ENCODE assay signal across 1 mouse cellular context in the genomic region with DNA sequence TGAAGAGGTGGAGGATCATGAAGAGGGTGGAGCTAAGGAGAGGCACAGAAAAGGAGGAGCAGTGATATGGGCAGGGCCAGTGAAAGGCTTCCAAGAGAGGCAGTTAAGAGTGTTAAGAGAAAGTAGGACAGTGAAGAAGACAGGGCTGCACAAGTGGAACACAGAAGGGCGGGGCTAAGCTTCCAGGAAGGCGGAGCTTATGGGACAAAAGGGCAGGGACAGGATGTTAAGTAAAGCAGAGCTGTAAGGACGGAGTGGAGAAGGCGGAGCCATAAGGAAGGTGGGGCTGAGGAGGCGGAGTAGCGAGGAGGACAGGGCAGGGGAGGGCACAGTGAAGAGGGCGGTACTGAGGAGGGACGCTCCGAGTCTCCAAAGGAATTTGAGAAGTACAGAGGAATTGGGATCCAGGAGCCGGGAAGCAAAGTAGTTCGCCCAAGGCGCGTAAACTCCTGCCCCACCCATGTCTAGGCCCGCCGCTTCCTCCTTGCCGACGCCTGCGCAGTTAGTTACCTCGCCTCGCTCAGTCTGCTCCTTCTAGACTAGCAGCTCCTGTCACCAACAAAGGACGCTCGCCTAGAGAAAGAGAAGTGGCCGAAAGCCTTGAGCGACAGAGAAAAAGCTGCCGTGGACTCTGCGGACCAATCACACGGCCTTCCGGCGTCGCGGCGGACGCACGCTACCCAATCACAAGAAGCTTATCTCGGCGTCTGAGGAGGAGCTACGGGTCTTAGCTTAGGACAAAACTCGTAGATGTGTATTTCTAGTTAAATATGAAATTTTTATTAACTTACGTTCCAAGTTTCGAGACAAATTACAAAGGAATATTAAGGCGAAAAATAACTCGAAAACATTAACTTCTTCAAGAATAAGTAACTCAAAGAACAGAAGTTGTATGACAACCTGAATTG.
A peak's percentile ranks its signal among the peaks of the same experiment; 100 is the strongest.
TF ChIP-seq lines count a peak whose summit lies in the region.

Pdcl (minus strand) TSS at position 700 of the 908 bp plus-strand sequence.

TF ChIP-seq in CH12.LX, 34 proteins besides CTCF, POLR2A, EP300 and RAD21 (continued from another document):
- TF ChIP-seq MAX (IDR thresholded peaks at IDR 0.05; ENCODE audit: low read length) (peak; percentile 74), IRF4 (IDR thresholded peaks at IDR 0.05; ENCODE audit: low read depth, low read length) (0 out of 2 replicates have a peak, but pooled peaks have one; percentile 35), PAX5 (IDR thresholded peaks at IDR 0.05; ENCODE audit: low read length) (no peak), GABPA (IDR thresholded peaks at IDR 0.05; ENCODE audit: insufficient replicate concordance, low read depth, low read length) (no peak), CHD1 (IDR thresholded peaks at IDR 0.05; ENCODE audit: low read depth, low read length) (peak; percentile 91), ZC3H11A (IDR thresholded peaks at IDR 0.05; ENCODE audit: low read depth, low read length) (no peak), JUND (conservative IDR thresholded peaks at IDR 0.05; ENCODE audit: low read depth, low read length) (0 out of 2 replicates have a peak, but pooled peaks have one; percentile 15), ZKSCAN1 (IDR thresholded peaks at IDR 0.05; ENCODE audit: borderline replicate concordance, low read depth, low read length) (no peak), MAFK (IDR thresholded peaks at IDR 0.05; ENCODE audit: insufficient replicate concordance, low read length) (no peak; the same call in 1 of the 2 replicates), E2F4 (IDR thresholded peaks at IDR 0.05; ENCODE audit: insufficient replicate concordance, low read depth, low read length) (0 out of 2 replicates have a peak, but pooled peaks have one; percentile 65), POLR2AphosphoS2 (IDR thresholded peaks at IDR 0.05; ENCODE audit: low read depth, low read length) (0 out of 2 replicates have a peak, but pooled peaks have one; percentile 57), USF2 (conservative IDR thresholded peaks at IDR 0.05; ENCODE audit: low read depth, low read length) (no peak), NELFE (IDR thresholded peaks at IDR 0.05; ENCODE audit: low read depth, low read length) (peak; percentile 83), MAZ (IDR thresholded peaks at IDR 0.05; ENCODE audit: low read depth, low read length) (0 out of 2 replicates have a peak, but pooled peaks have one; percentile 12), ELF1 (IDR thresholded peaks at IDR 0.05; ENCODE audit: low read depth, low read length) (peak; percentile 75), MYC (IDR thresholded peaks at IDR 0.05; ENCODE audit: low read depth, low read length) (peak; percentile 70; the same call in 1 of the 2 replicates), BHLHE40 (IDR thresholded peaks at IDR 0.05; ENCODE audit: low read depth, low read length) (no peak), RCOR1 (conservative IDR thresholded peaks at IDR 0.05; ENCODE audit: low read depth, low read length) (no peak), HCFC1 (IDR thresholded peaks at IDR 0.05; ENCODE audit: low read depth, low read length) (peak; percentile 82), KAT2A (IDR thresholded peaks at IDR 0.05; ENCODE audit: insufficient replicate concordance, low read length) (peak; percentile 72; the same call in 1 of the 2 replicates), TBP (conservative IDR thresholded peaks at IDR 0.05; ENCODE audit: low read depth, low read length) (peak; percentile 84), MEF2A (IDR thresholded peaks at IDR 0.05; ENCODE audit: borderline replicate concordance, low read depth, low read length) (no peak)
TF ChIP-seq in CH12.LX: peak in this region for 20.
